Mouse (Mus musculus): ENCODE data around the gene Mical2. TPM values are rescaled to one million over a fixed set of nuclear protein-coding genes. Genes with fewer than 3 reads are reported as not detected.

Mical2 gene
- polyA plus RNA-seq, 1 experiment = 4.8 TPM

DNA sequence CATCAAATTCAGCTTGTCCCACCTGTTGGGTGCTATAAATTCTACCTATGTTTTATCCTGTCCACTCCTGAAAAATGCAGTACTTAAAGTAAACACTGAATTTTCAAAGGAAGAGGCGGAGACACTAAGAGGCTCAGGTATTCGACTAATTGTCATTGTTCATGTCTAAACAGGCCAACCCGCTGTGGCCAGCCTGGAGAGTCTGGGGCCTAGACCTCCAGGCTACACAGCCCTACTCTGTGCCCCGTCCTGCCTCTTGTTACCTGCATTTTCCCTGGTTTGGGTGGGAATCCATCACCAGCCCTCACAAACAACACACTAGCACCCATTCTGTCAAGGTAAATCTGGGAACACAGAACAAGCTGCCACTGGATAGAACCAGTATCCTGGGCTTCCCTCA is 191.9 kb downstream of the Mical2 start:
- no peak for TF ChIP-seq CTCF (IDR thresholded peaks at IDR 0.05; ENCODE audit: borderline replicate concordance, extremely low read depth, insufficient read depth, insufficient read length)
- no peak for DNase-seq (ENCODE audit: low read depth)

- DNase-seq (ENCODE audit: low read depth) = no peak
- TF ChIP-seq CTCF (IDR thresholded peaks at IDR 0.05; ENCODE audit: borderline replicate concordance, extremely low read depth, insufficient read depth, insufficient read length) (no peak), POLR2A (IDR thresholded peaks at IDR 0.05; ENCODE audit: borderline replicate concordance, extremely low read depth, insufficient read depth, insufficient read length, poor library complexity, severe bottlenecking) (no peak)
Measured at GRCm38 (mm10) chr7:112423438-112423837, 197.8 kb downstream of the Mical2 start.

DNA sequence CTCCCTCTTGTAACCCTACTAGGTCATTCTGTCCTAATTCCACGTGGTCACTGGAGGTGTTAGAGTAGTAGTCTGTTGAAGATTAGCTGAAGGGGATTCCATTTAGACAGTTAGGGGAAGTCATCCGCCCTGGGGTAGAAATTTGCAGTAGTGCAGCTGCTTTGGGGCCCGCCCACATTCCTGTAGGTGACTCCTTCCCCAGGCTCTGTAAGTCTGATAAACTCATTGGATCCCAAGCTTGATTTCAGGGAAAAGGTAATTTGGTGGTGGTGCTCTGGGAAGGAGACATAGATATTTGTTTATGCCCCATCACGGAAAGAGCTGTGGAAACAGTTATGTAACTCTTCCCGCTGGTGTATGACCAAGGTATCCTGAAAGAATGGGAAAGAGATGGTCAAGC is 201.2 kb downstream of the Mical2 start:
- no peak for TF ChIP-seq CTCF (IDR thresholded peaks at IDR 0.05; ENCODE audit: borderline replicate concordance, extremely low read depth, insufficient read depth, insufficient read length)
- no peak for TF ChIP-seq POLR2A (IDR thresholded peaks at IDR 0.05; ENCODE audit: borderline replicate concordance, extremely low read depth, insufficient read depth, insufficient read length, poor library complexity, severe bottlenecking)

GRCm38 (mm10) chr7:112427357-112428157 is 201.9 kb downstream of the Mical2 start, which contains the start of gene Parva:
TSS of gene Parva (plus strand) at chr7:112427505.
- peak; percentile 86 for DNase-seq (ENCODE audit: low read depth)
- TF ChIP-seq POLR2A (IDR thresholded peaks at IDR 0.05; ENCODE audit: borderline replicate concordance, extremely low read depth, insufficient read depth, insufficient read length, poor library complexity, severe bottlenecking) (peak; percentile 80), CTCF (IDR thresholded peaks at IDR 0.05; ENCODE audit: borderline replicate concordance, extremely low read depth, insufficient read depth, insufficient read length) (no peak)

More for the DNA sequence above, 201.2 kb downstream of the Mical2 start:
- DNase-seq (ENCODE audit: low read depth) = no peak

GRCm38 (mm10) chr7:112428158-112428535 is 202.5 kb downstream of the Mical2 start:
- peak; percentile 33; the same call in 1 of the 2 replicates for TF ChIP-seq POLR2A (IDR thresholded peaks at IDR 0.05; ENCODE audit: borderline replicate concordance, extremely low read depth, insufficient read depth, insufficient read length, poor library complexity, severe bottlenecking)
- no peak for TF ChIP-seq CTCF (IDR thresholded peaks at IDR 0.05; ENCODE audit: borderline replicate concordance, extremely low read depth, insufficient read depth, insufficient read length)

GRCm38 (mm10) chr7:112439846-112440245 is 214.2 kb downstream of the Mical2 start:
- DNase-seq (ENCODE audit: low read depth) = no peak
- no peak for TF ChIP-seq CTCF (IDR thresholded peaks at IDR 0.05; ENCODE audit: borderline replicate concordance, extremely low read depth, insufficient read depth, insufficient read length)
- no peak for TF ChIP-seq POLR2A (IDR thresholded peaks at IDR 0.05; ENCODE audit: borderline replicate concordance, extremely low read depth, insufficient read depth, insufficient read length, poor library complexity, severe bottlenecking)

More at GRCm38 (mm10) chr7:112428158-112428535, 202.5 kb downstream of the Mical2 start:
- peak; percentile 90 for DNase-seq (ENCODE audit: low read depth)

DNA sequence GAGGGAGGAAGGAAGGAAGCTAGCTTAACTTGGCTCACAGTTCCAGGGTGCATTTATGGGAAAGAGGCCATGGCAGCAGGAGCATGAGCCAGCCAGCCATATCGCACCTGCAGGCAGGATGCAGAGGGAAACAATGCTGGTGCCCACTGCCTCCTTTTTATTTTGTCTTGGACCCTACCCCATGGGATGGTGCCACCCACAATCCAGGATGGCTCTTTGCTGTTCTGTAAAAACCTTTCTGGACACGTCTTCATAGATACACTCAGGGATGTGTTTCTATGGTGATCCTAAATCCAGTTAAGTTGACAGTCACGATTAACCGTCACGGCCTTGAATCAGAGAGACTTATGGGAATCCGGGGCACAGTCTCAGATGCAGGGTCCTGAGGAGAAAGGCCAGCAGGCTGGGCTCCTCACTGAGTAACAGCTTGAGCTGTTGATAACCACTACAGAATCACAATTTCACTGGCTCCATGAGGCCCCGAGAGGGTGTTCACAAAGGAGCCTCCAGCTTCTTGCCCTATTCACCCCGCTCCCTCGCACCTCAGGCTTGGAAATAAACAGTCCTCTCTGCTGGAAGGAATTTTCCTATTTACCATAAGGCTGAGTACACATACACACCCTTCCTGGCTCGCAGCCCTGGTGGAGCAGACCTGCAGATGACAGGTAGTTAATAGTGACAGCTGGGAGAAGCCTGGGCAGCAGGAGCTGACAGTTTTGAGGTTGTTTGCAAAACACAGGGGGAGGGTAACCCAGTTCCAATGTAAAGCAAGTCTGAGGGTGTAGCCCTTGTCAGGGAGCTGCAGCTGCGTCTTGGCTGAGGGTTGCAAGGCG is 218.7 kb downstream of the Mical2 start:
- DNase-seq (ENCODE audit: low read depth) = peak; percentile 93
- no peak for TF ChIP-seq POLR2A (IDR thresholded peaks at IDR 0.05; ENCODE audit: borderline replicate concordance, extremely low read depth, insufficient read depth, insufficient read length, poor library complexity, severe bottlenecking)
- no peak for TF ChIP-seq CTCF (IDR thresholded peaks at IDR 0.05; ENCODE audit: borderline replicate concordance, extremely low read depth, insufficient read depth, insufficient read length)

GRCm38 (mm10) chr7:112444985-112445367 is 219.3 kb downstream of the Mical2 start:
- TF ChIP-seq POLR2A (IDR thresholded peaks at IDR 0.05; ENCODE audit: borderline replicate concordance, extremely low read depth, insufficient read depth, insufficient read length, poor library complexity, severe bottlenecking) (no peak), CTCF (IDR thresholded peaks at IDR 0.05; ENCODE audit: borderline replicate concordance, extremely low read depth, insufficient read depth, insufficient read length) (no peak)

DNA sequence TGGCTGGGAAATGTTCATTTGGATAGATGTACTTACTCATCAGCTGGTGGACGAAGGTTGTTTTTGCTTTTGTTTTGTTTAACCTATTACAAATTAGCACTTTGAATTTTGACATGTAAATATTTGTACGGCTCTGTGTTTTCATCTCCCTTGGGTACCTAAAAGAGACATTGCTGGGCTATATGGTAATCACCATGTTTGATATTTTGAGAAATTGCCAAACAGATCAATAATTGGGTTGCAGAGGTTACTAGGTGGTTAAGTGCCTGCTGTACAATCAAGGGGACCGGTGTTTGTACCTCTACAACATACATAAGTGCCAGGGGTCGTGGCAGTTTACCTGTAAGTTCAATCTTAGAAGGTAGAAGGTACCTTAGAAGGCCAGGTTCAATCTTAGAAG is 220.8 kb downstream of the Mical2 start:
- no peak for DNase-seq (ENCODE audit: low read depth)
- no peak for TF ChIP-seq POLR2A (IDR thresholded peaks at IDR 0.05; ENCODE audit: borderline replicate concordance, extremely low read depth, insufficient read depth, insufficient read length, poor library complexity, severe bottlenecking)
- TF ChIP-seq CTCF (IDR thresholded peaks at IDR 0.05; ENCODE audit: borderline replicate concordance, extremely low read depth, insufficient read depth, insufficient read length) = no peak

More at GRCm38 (mm10) chr7:112444985-112445367, 219.3 kb downstream of the Mical2 start:
- no peak for DNase-seq (ENCODE audit: low read depth)

- no peak for TF ChIP-seq CTCF (IDR thresholded peaks at IDR 0.05; ENCODE audit: borderline replicate concordance, extremely low read depth, insufficient read depth, insufficient read length)
- TF ChIP-seq POLR2A (IDR thresholded peaks at IDR 0.05; ENCODE audit: borderline replicate concordance, extremely low read depth, insufficient read depth, insufficient read length, poor library complexity, severe bottlenecking) = no peak
- no peak for DNase-seq (ENCODE audit: low read depth)
Measured at GRCm38 (mm10) chr7:112449954-112450700, 224.5 kb downstream of the Mical2 start.

DNA sequence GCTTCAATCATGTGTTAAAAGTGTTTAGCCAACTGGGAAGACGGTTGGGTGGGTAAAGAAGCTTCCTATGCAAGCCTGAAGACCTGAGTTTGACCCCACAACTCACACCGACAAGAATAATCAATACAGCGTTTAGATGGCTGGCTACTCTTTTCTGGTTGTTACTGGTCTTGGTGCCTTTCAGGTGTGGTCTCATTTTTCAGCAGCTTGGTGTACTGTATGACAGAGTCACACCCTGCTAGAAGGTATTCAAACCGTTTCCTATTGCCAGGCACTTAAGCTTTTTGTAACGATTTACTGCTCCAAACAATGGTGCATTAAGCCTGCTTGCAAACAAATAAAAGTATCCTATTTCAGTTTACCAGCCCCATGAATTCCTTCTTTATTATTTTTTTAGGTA is 226.8 kb downstream of the Mical2 start:
- TF ChIP-seq POLR2A (IDR thresholded peaks at IDR 0.05; ENCODE audit: borderline replicate concordance, extremely low read depth, insufficient read depth, insufficient read length, poor library complexity, severe bottlenecking) (no peak), CTCF (IDR thresholded peaks at IDR 0.05; ENCODE audit: borderline replicate concordance, extremely low read depth, insufficient read depth, insufficient read length) (no peak)
- no peak for DNase-seq (ENCODE audit: low read depth)

Measured in brain, embryonic 14.5 days (tissue).